Mouse (Mus musculus): ENCODE measurements around the gene Ms4a10. TPM values are rescaled to one million over a fixed set of nuclear protein-coding genes. Genes with fewer than 3 reads are reported as not detected.

Gene Ms4a10
- polyA plus RNA-seq, 1 experiment from 2014 or later = not detected

- Histone ChIP-seq H3K4me1 (peaks cover 18% of the 10 kb centered on the region), H3K9me3 (replicated peaks) (no peaks in the 10 kb centered on the region), H3K9ac (replicated peaks) (no peak overlapping the region), H3K36me3 (peaks cover 10% of the 10 kb centered on the region), H3K27ac (replicated peaks) (no peak overlapping the region), H3K27me3 (replicated peaks) (no peaks in the 10 kb centered on the region), H3K4me3 (replicated peaks) (no peak overlapping the region), H3K4me2 (no peak overlapping the region)
- ATAC-seq (ENCODE audit: low FRiP score) = no peak
- 63% methylated on average over 3 of the region's 3 CpGs for WGBS
Observed at GRCm38 (mm10) chr19:10938771-10939170, 35.7 kb downstream of the Ms4a10 start.

GRCm38 (mm10) chr19:10937110-10937563 lies 37.3 kb downstream of the Ms4a10 start, which contains the start of gene Ptgdr2:
TSS of gene Ptgdr2 (plus strand) at chr19:10937160.
- no peak for ATAC-seq (ENCODE audit: low FRiP score)
- Histone ChIP-seq H3K27ac (replicated peaks) (no peak within 1 kb of the TSS), H3K4me3 (replicated peaks) (no peak within 1 kb of the TSS), H3K36me3 (no peaks in the 10 kb centered on the region; the same call in 1 of the 2 replicates), H3K27me3 (replicated peaks) (no peaks in the 10 kb centered on the region), H3K9me3 (replicated peaks) (no peaks in the 10 kb centered on the region), H3K9ac (replicated peaks) (no peak within 1 kb of the TSS), H3K4me1 (peaks cover 18% of the 10 kb centered on the region), H3K4me2 (no peak within 1 kb of the TSS)
- WGBS = 58% methylated on average over 5 of the region's 5 CpGs

- 93% methylated on average over 5 of the region's 5 CpGs for WGBS
- H3K9ac ChIP-seq (replicated peaks) = no peak overlapping the region
- H3K36me3 ChIP-seq = no peaks in the 10 kb centered on the region
- peaks cover 13% of the 10 kb centered on the region for H3K4me1 ChIP-seq
- no peak overlapping the region for H3K4me2 ChIP-seq
- no peak overlapping the region for H3K4me3 ChIP-seq (replicated peaks)
- ATAC-seq (ENCODE audit: low FRiP score) = no peak
- no peaks in the 10 kb centered on the region for H3K9me3 ChIP-seq (replicated peaks)
- H3K27ac ChIP-seq (replicated peaks) = no peak overlapping the region
- no peaks in the 10 kb centered on the region for H3K27me3 ChIP-seq (replicated peaks)
Observed at GRCm38 (mm10) chr19:10936077-10936476, 38.4 kb downstream of the Ms4a10 start.

- no peak overlapping the region for H3K9ac ChIP-seq (replicated peaks)
- no peaks in the 10 kb centered on the region for H3K9me3 ChIP-seq (replicated peaks)
- no peak overlapping the region; the same call in 1 of the 2 replicates for H3K27ac ChIP-seq (replicated peaks)
- H3K4me3 ChIP-seq (replicated peaks) = no peak overlapping the region
- no peaks in the 10 kb centered on the region for H3K36me3 ChIP-seq
- H3K4me2 ChIP-seq = no peak overlapping the region
- WGBS = 48% methylated on average over 5 of the region's 5 CpGs
- no peaks in the 10 kb centered on the region for H3K27me3 ChIP-seq (replicated peaks)
- ATAC-seq (ENCODE audit: low FRiP score) = no peak
- H3K4me1 ChIP-seq = peaks cover 2% of the 10 kb centered on the region
Observed at GRCm38 (mm10) chr19:10935029-10935428, 39.4 kb downstream of the Ms4a10 start.

- WGBS = 91% methylated on average over 2 of the region's 2 CpGs
- H3K27me3 ChIP-seq (replicated peaks) = no peaks in the 10 kb centered on the region
- H3K27ac ChIP-seq (replicated peaks) = no peak overlapping the region
- no peaks in the 10 kb centered on the region for H3K36me3 ChIP-seq
- H3K9me3 ChIP-seq (replicated peaks) = no peaks in the 10 kb centered on the region
- H3K4me3 ChIP-seq (replicated peaks) = no peak overlapping the region
- no peak for ATAC-seq (ENCODE audit: low FRiP score)
- H3K9ac ChIP-seq (replicated peaks) = no peak overlapping the region
- H3K4me1 ChIP-seq = 0 out of 2 replicates have a peak, but pooled peaks cover 2% of the 10 kb centered on the region
- no peak overlapping the region for H3K4me2 ChIP-seq
Observed at GRCm38 (mm10) chr19:10930641-10931040, 43.8 kb downstream of the Ms4a10 start.

- Histone ChIP-seq H3K9me3 (replicated peaks) (no peaks in the 10 kb centered on the region), H3K27ac (replicated peaks) (peak overlapping the region; percentile 28), H3K27me3 (replicated peaks) (no peaks in the 10 kb centered on the region), H3K4me3 (replicated peaks) (no peak overlapping the region), H3K4me1 (0 out of 2 replicates have a peak, but pooled peaks cover 2% of the 10 kb centered on the region), H3K36me3 (no peaks in the 10 kb centered on the region), H3K9ac (replicated peaks) (no peak overlapping the region), H3K4me2 (no peak overlapping the region)
- 32% methylated on average over 4 of the region's 4 CpGs for WGBS
- no peak for ATAC-seq (ENCODE audit: low FRiP score)
Observed at GRCm38 (mm10) chr19:10926666-10927065, 47.8 kb downstream of the Ms4a10 start.

GRCm38 (mm10) chr19:10926123-10926621 lies 48.3 kb downstream of the Ms4a10 start:
- no peak overlapping the region for H3K4me3 ChIP-seq (replicated peaks)
- peak overlapping the region; percentile 28 for H3K27ac ChIP-seq (replicated peaks)
- no peak overlapping the region for H3K9ac ChIP-seq (replicated peaks)
- 0 out of 2 replicates have a peak, but pooled peaks cover 2% of the 10 kb centered on the region for H3K4me1 ChIP-seq
- ATAC-seq (ENCODE audit: low FRiP score) = peak; percentile 41; the same call in 1 of the 2 replicates
- WGBS = 3% methylated on average over 6 of the region's 6 CpGs
- no peaks in the 10 kb centered on the region for H3K9me3 ChIP-seq (replicated peaks)
- H3K4me2 ChIP-seq = no peak overlapping the region
- H3K27me3 ChIP-seq (replicated peaks) = no peaks in the 10 kb centered on the region
- no peaks in the 10 kb centered on the region for H3K36me3 ChIP-seq

- Histone ChIP-seq H3K27me3 (replicated peaks) (no peaks in the 10 kb centered on the region), H3K9ac (replicated peaks) (no peak overlapping the region), H3K4me2 (no peak overlapping the region), H3K36me3 (no peaks in the 10 kb centered on the region), H3K4me1 (0 out of 2 replicates have a peak, but pooled peaks cover 2% of the 10 kb centered on the region), H3K9me3 (replicated peaks) (no peaks in the 10 kb centered on the region), H3K27ac (replicated peaks) (no peak overlapping the region), H3K4me3 (replicated peaks) (no peak overlapping the region)
- ATAC-seq (ENCODE audit: low FRiP score) = no peak
- WGBS = 45% methylated on average over 4 of the region's 4 CpGs
Observed at GRCm38 (mm10) chr19:10924220-10924619, 50.2 kb downstream of the Ms4a10 start.

GRCm38 (mm10) chr19:10921058-10921457 lies 53.4 kb downstream of the Ms4a10 start:
- no peak for ATAC-seq (ENCODE audit: low FRiP score)
- H3K27ac ChIP-seq (replicated peaks) = no peak overlapping the region
- WGBS = 87% methylated on average over 3 of the region's 3 CpGs

GRCm38 (mm10) chr19:10920532-10920931 lies 53.9 kb downstream of the Ms4a10 start, which contains the start of gene Zp1:
TSS of gene Zp1 (minus strand) at chr19:10920632.
- WGBS = 80% methylated on average over 2 of the region's 2 CpGs
- H3K4me3 ChIP-seq (replicated peaks) = no peak within 1 kb of the TSS

More at GRCm38 (mm10) chr19:10921058-10921457, 53.4 kb downstream of the Ms4a10 start:
- no peaks in the 10 kb centered on the region for H3K4me1 ChIP-seq
- no peak overlapping the region for H3K4me2 ChIP-seq
- H3K9ac ChIP-seq (replicated peaks) = no peak overlapping the region
- H3K4me3 ChIP-seq (replicated peaks) = no peak overlapping the region
- no peaks in the 10 kb centered on the region for H3K9me3 ChIP-seq (replicated peaks)
- H3K27me3 ChIP-seq (replicated peaks) = no peaks in the 10 kb centered on the region
- H3K36me3 ChIP-seq = no peaks in the 10 kb centered on the region

GRCm38 (mm10) chr19:10918321-10918991 lies 56.0 kb downstream of the Ms4a10 start:
- ATAC-seq (ENCODE audit: low FRiP score) = peak; percentile 71
- Histone ChIP-seq H3K27ac (replicated peaks) (no peak overlapping the region), H3K4me2 (no peak overlapping the region), H3K27me3 (replicated peaks) (no peaks in the 10 kb centered on the region), H3K4me3 (replicated peaks) (no peak overlapping the region), H3K36me3 (no peaks in the 10 kb centered on the region), H3K4me1 (no peaks in the 10 kb centered on the region), H3K9me3 (replicated peaks) (no peaks in the 10 kb centered on the region), H3K9ac (replicated peaks) (no peak overlapping the region)
- WGBS = 90% methylated on average over 10 of the region's 10 CpGs

More at GRCm38 (mm10) chr19:10920532-10920931, 53.9 kb downstream of the Ms4a10 start, which contains the start of gene Zp1:
- Histone ChIP-seq H3K4me1 (no peaks in the 10 kb centered on the region), H3K27me3 (replicated peaks) (no peaks in the 10 kb centered on the region), H3K27ac (replicated peaks) (no peak within 1 kb of the TSS), H3K4me2 (no peak within 1 kb of the TSS), H3K9me3 (replicated peaks) (no peaks in the 10 kb centered on the region), H3K9ac (replicated peaks) (no peak within 1 kb of the TSS), H3K36me3 (no peaks in the 10 kb centered on the region)
- ATAC-seq (ENCODE audit: low FRiP score) = no peak

GRCm38 (mm10) chr19:10916506-10916905 lies 58.0 kb downstream of the Ms4a10 start:
- Histone ChIP-seq H3K4me1 (no peaks in the 10 kb centered on the region), H3K27me3 (replicated peaks) (no peaks in the 10 kb centered on the region), H3K36me3 (no peaks in the 10 kb centered on the region), H3K27ac (replicated peaks) (no peak overlapping the region), H3K9me3 (replicated peaks) (no peaks in the 10 kb centered on the region), H3K9ac (replicated peaks) (no peak overlapping the region), H3K4me2 (no peak overlapping the region), H3K4me3 (replicated peaks) (no peak overlapping the region)
- WGBS = 63% methylated on average over 5 of the region's 5 CpGs
- no peak for ATAC-seq (ENCODE audit: low FRiP score)

All from neural tube, embryonic 15.5 days (tissue).